Mouse (Mus musculus) heart, embryonic 15.5 days (tissue): ENCODE results near the gene Gm10638. TPM values are rescaled to one million over a fixed set of nuclear protein-coding genes. Genes with fewer than 3 reads are reported as not detected.

Source experiments
- ATAC-seq: fragments of 200-750 bp; cut with Nextera tagmentation; replicated peaks from 2 replicates; pipeline ENCODE4 v1.8.0; 2017; ENCODE audit warnings: low read depth, moderate TSS enrichment; ENCODE audit not compliant: insufficient number of reproducible peaks, insufficient read depth, low FRiP score
- H3K27ac ChIP-seq: fragments of 300-500 bp; sonication (generic); 2 replicates; pipeline ENCODE4 v1.5.1; 2015; ENCODE audit warnings: mild to moderate bottlenecking, inconsistent platforms
- H3K27me3 ChIP-seq: fragments of 300-500 bp; sonication (generic); 2 replicates; pipeline ENCODE4 v1.6.1; 2015; ENCODE audit warnings: inconsistent platforms
- H3K36me3 ChIP-seq: fragments of 300-500 bp; sonication (generic); 2 replicates; pipeline ENCODE4 v1.6.1; 2015; ENCODE audit warnings: mild to moderate bottlenecking, inconsistent platforms
- H3K4me1 ChIP-seq: fragments of 300-500 bp; sonication (generic); replicated peaks from 2 replicates; pipeline ENCODE4 v1.6.1; 2015; ENCODE audit warnings: inconsistent platforms
- H3K4me2 ChIP-seq: fragments of 300-500 bp; sonication (generic); 2 replicates; pipeline ENCODE4 v1.6.1; 2015; ENCODE audit warnings: inconsistent platforms, mild to moderate bottlenecking, moderate library complexity
- H3K4me3 ChIP-seq: fragments of 300-500 bp; sonication (generic); 2 replicates; pipeline ENCODE4 v1.5.1; 2015; ENCODE audit warnings: mild to moderate bottlenecking, inconsistent platforms
- H3K9ac ChIP-seq: fragments of 300-500 bp; sonication (generic); 2 replicates; pipeline ENCODE4 v1.6.1; 2015; ENCODE audit warnings: mild to moderate bottlenecking, inconsistent platforms
- H3K9me3 ChIP-seq: fragments of 300-500 bp; sonication (generic); replicated peaks from 2 replicates; pipeline ENCODE4 v1.6.1; 2016; ENCODE audit warnings: inconsistent platforms
- WGBS: fragments of 180-500 bp; shearing (Covaris S2); methylation state at CpG from one replicate; pipeline ENCODE4 v1.1.7; 2015; ENCODE audit warnings: mixed read lengths; 5-methylcytosine and 5-hydroxymethylcytosine counted together
- polyA plus RNA-seq: library from polyadenylated mRNA; unstranded; fragments of >200 nt; fragmentation: Nextera tagmentation; extraction: Ambion mirVana; gene quantifications from 2 replicates; pipeline ENCODE4 v1.2.1, GENCODE M21; 2015

Gene Gm10638
- polyA plus RNA-seq, 1 experiment from 2014 or later, result 4.2 TPM

DNA sequence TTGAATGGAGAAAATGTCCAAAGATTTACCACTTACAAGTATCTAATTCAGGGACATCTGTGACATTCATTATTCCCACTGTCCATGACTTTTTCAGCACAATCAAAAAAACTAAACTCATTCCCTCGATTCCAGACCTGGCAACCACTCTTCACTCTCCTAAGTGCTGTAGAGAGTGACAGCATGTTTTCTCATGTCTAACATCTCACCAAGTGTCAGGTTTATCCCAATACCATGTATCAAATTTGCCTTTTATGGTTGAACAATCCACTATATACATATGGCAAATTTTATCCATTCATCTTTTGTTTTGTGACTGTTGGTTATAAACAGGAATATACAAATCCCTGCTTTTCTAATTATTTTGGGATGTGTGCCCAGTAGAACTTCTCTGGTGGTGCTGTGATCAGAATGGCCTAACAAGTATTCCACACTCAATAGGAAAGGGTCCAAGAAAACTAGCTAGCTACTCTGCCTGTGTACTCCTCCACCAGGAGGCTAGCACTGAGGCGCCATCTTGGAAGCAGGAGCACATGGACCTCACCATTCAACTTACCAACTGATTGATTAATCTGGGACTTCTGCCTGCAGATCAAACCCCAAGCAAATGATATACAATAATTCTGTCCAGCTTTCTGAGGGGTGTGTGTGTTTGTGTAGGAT lies 27.0 kb upstream of the Gm10638 start:
- H3K27ac ChIP-seq, result no peak overlapping the region
- WGBS, result 86% methylated on average over 2 of the region's 2 CpGs
- no peak for ATAC-seq

DNA sequence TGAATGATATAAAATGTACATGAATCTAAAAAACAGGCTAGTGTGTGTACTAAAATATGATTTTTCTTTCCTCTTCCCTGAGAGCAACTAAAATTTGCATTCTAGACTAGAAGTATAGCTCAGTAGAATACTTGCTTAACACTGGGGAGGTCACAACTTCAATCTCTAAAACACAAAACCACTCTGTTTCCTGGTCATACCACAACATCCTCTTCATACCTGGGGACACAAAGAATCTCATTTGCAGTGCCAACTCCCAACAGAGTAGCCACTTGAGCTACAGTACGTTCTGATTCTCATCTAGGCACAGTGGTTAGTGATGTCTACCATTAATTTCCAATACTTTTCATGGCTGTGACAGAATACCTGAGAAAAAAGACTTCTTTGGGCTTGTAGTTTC lies 26.1 kb upstream of the Gm10638 start:
- Histone ChIP-seq H3K4me1 (no peaks in the 10 kb centered on the region), H3K4me3 (no peak overlapping the region), H3K27me3 (no peaks in the 10 kb centered on the region), H3K9ac (no peak overlapping the region), H3K4me2 (no peak overlapping the region), H3K27ac (no peak overlapping the region), H3K36me3 (peaks cover 28% of the 10 kb centered on the region; the same call in 1 of the 2 replicates), H3K9me3 (no peaks in the 10 kb centered on the region)
- WGBS, result 85% methylated on average over 1 of the region's 1 CpGs
- ATAC-seq, result no peak

More for the DNA sequence above, 27.0 kb upstream of the Gm10638 start:
- H3K36me3 ChIP-seq, result peaks cover 30% of the 10 kb centered on the region; the same call in 1 of the 2 replicates
- H3K4me2 ChIP-seq, result no peak overlapping the region
- no peak overlapping the region for H3K4me3 ChIP-seq
- no peak overlapping the region for H3K9ac ChIP-seq
- H3K4me1 ChIP-seq, result no peaks in the 10 kb centered on the region
- no peaks in the 10 kb centered on the region for H3K27me3 ChIP-seq
- H3K9me3 ChIP-seq, result no peaks in the 10 kb centered on the region

DNA sequence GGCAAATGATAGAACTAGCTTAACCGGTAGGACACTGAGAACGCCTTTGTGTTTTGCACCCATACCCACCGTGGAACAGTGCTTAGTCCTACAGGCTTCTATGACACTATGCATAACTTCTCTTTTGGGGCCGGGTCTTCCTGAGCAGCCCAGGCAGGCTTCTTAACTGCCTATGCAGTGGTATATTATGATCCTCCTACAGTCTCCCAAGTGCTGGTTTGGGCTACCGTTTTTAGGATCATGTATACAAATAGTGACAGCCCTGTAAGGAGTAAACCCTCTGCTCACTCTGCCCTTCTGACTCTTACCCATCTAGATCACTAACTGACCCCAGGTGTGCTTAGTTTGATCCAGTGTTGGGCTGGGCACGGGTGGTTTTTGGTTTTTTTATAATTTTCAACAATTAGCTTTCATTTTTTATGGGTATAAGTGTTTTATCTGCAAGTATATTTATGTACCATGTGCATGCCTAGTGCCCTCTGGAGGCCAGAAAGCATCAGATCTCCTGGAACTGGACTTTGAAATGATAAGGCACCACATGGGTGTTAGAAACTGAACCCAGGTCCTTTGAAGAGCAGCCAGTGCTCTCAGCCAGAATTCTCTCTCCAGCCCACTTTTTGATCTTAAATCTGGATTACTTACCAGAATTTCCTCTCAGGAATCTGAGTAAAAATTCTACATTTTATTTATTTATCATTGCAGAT lies 24.6 kb upstream of the Gm10638 start:
- H3K9me3 ChIP-seq, result no peaks in the 10 kb centered on the region
- H3K36me3 ChIP-seq, result peaks cover 21% of the 10 kb centered on the region; the same call in 1 of the 2 replicates
- no peak overlapping the region for H3K4me3 ChIP-seq
- ATAC-seq, result no peak
- H3K4me2 ChIP-seq, result no peak overlapping the region
- WGBS, result 90% methylated on average over 6 of the region's 6 CpGs
- H3K27ac ChIP-seq, result no peak overlapping the region
- H3K4me1 ChIP-seq, result no peaks in the 10 kb centered on the region
- H3K27me3 ChIP-seq, result no peaks in the 10 kb centered on the region
- H3K9ac ChIP-seq, result no peak overlapping the region

DNA sequence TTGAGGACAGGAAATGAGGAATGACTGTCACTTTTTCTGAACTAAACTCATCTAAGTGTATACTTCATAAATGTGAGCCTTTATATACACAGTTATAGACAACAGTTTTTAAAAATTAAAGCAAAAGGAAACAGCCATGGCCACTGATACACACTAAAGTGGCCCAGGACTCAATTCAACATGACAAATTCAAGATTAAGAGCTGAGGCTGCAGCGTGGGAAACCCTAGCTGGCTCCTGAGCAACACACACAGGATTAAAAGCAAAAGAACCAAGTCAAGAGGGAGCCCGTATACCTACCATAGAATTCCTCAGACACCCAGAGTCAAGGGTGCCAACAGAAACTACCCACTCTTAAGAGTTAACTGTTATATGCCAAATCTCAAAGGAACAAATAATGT lies 24.0 kb upstream of the Gm10638 start:
- no peaks in the 10 kb centered on the region for H3K9me3 ChIP-seq
- no peaks in the 10 kb centered on the region for H3K27me3 ChIP-seq
- ATAC-seq, result no peak
- H3K36me3 ChIP-seq, result peaks cover 16% of the 10 kb centered on the region; the same call in 1 of the 2 replicates
- H3K4me1 ChIP-seq, result no peaks in the 10 kb centered on the region
- no peak overlapping the region for H3K9ac ChIP-seq
- H3K4me3 ChIP-seq, result no peak overlapping the region
- H3K27ac ChIP-seq, result no peak overlapping the region
- no peak overlapping the region for H3K4me2 ChIP-seq
- 78% methylated on average over 2 of the region's 2 CpGs for WGBS

DNA sequence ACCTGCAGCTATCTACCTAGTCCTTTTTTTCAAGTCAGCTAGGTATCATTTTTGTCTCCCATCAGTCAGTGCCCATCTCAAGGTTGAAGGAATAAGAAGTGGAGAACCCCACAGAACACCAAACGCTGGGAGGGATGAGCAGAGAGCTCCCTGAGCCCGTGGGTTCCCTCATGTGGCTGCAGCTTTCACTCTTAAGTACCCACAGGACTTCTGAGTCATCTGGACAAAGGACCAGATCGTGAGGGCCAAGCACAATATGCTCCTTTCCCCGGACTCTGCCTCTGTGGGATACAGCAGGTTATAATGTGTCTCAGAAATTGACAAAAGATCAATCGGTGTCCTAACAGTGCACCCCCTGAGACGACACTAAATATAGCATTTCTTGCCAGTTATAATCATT lies 18.5 kb upstream of the Gm10638 start:
- Histone ChIP-seq H3K9ac (no peak overlapping the region), H3K27ac (no peak overlapping the region), H3K27me3 (no peaks in the 10 kb centered on the region), H3K36me3 (peaks cover 5% of the 10 kb centered on the region; the same call in 1 of the 2 replicates), H3K4me1 (peaks cover 38% of the 10 kb centered on the region), H3K9me3 (no peaks in the 10 kb centered on the region), H3K4me2 (no peak overlapping the region), H3K4me3 (no peak overlapping the region)
- WGBS, result 75% methylated on average over 6 of the region's 6 CpGs
- ATAC-seq, result no peak

DNA sequence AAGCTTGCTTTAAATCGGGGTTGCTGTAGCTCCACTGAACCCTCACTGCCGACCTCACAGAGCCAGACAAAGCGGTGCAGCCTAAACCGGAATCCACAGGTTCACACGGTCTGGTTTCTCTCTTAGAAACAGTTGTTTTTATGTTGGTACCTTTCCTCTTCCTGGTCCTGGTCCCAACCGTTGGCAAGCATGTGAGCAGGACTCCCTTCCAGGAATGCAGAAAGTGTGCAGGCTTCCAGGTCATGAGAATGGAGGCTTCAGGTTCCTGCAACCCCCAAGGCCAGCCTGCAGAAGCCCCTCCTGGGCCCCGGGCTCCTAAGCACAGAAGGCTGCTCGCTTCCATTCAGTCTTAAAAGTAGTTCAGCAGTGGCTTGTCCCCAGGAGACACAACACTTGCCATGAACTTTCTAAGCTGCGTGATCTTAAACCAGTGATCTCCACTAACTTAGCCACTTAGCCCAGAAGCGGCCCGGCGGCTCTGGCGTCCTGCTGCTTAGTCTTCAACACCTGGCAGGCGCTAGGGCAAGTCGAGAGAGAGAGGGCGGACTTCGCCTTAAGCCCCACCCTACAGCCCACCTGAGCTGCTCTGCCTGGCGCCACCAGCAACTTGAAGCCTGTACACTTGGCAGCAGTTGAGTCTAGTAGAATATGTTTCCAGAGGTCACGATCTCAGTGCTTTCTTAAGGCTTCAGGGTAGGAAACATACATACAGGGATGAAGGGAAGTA lies 17.1 kb upstream of the Gm10638 start:
- Histone ChIP-seq H3K4me3 (no peak overlapping the region), H3K4me1 (peaks cover 38% of the 10 kb centered on the region), H3K9me3 (no peaks in the 10 kb centered on the region), H3K27ac (peak overlapping the region; percentile 17; the same call in 1 of the 2 replicates), H3K4me2 (no peak overlapping the region), H3K9ac (no peak overlapping the region), H3K27me3 (no peaks in the 10 kb centered on the region), H3K36me3 (no peaks in the 10 kb centered on the region)
- ATAC-seq, result 0 out of 2 replicates have a peak, but pooled peaks have one; percentile 27
- 51% methylated on average over 19 of the region's 19 CpGs for WGBS

DNA sequence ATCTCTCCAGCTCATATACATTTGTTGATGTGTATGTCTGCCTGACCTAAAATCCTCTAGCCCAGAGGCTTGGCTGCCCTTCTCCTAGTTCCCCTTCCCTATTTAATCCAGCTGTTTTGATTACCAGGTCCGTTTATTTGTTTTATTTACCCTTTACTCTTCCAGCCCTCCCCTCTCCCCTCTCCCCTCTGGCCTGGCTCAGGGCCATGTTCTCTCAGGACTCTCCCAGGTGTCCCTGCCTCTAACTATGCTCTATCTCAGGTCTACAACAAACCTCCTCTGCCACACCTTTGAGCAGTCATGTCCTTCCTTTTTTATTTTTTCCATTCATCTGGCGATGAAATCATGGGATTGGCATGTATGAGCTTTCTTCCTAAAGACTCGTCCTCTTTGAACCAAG lies 15.2 kb upstream of the Gm10638 start:
- 30% methylated on average over 3 of the region's 3 CpGs for WGBS
- Histone ChIP-seq H3K4me1 (peaks cover 50% of the 10 kb centered on the region), H3K4me2 (no peak overlapping the region), H3K9me3 (no peaks in the 10 kb centered on the region), H3K27me3 (no peaks in the 10 kb centered on the region), H3K36me3 (no peaks in the 10 kb centered on the region), H3K9ac (no peak overlapping the region), H3K4me3 (no peak overlapping the region), H3K27ac (no peak overlapping the region)
- no peak for ATAC-seq

DNA sequence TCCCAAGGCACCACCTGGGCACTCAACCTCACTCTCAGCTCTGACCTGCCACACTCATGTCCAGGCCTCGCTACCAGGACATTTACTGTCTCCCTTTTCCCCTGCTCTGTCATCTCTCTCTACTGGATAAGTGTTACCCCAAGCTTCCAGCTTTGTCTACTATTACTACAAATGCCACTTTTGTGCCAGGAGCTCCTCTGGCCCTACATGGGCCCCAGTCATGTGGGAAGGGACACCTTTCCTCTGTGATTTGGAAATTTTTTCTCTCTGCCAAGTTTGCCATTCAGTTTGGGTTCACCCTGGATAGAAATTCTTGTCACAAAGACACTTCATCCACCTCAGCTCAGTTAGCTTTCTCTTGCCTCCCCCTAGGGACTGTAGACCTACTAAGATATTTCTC lies 14.6 kb upstream of the Gm10638 start:
- Histone ChIP-seq H3K36me3 (no peaks in the 10 kb centered on the region), H3K4me1 (peaks cover 55% of the 10 kb centered on the region), H3K27me3 (no peaks in the 10 kb centered on the region), H3K9ac (no peak overlapping the region), H3K27ac (no peak overlapping the region; the same call in 1 of the 2 replicates), H3K4me3 (no peak overlapping the region), H3K4me2 (no peak overlapping the region), H3K9me3 (no peaks in the 10 kb centered on the region)
- WGBS, result 79% methylated on average over 1 of the region's 1 CpGs
- ATAC-seq, result no peak

DNA sequence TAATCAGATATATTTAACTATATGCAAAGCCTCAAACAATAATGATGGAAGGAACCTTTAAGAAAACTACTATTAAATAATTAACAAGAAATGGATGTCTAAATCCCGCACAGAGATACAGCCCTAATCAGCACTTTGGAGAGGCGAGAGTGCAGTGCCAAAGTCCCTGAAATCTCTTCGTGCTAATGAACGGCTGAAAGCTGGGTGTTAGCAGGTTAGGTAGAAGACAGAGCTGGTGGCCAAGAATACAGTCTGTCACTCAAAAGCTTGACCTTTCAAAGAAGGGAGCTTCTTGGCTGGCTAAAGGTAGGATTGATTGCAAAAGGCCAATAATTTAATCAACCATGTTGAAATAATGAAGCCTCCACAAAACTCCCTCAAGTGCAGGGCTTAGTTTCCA lies 11.3 kb upstream of the Gm10638 start:
- H3K36me3 ChIP-seq, result no peaks in the 10 kb centered on the region
- no peak overlapping the region for H3K27ac ChIP-seq
- peaks cover 59% of the 10 kb centered on the region for H3K4me1 ChIP-seq
- H3K9ac ChIP-seq, result no peak overlapping the region
- H3K27me3 ChIP-seq, result no peaks in the 10 kb centered on the region
- H3K9me3 ChIP-seq, result no peaks in the 10 kb centered on the region
- no peak overlapping the region for H3K4me3 ChIP-seq
- ATAC-seq, result no peak
- 36% methylated on average over 4 of the region's 4 CpGs for WGBS
- H3K4me2 ChIP-seq, result no peak overlapping the region

DNA sequence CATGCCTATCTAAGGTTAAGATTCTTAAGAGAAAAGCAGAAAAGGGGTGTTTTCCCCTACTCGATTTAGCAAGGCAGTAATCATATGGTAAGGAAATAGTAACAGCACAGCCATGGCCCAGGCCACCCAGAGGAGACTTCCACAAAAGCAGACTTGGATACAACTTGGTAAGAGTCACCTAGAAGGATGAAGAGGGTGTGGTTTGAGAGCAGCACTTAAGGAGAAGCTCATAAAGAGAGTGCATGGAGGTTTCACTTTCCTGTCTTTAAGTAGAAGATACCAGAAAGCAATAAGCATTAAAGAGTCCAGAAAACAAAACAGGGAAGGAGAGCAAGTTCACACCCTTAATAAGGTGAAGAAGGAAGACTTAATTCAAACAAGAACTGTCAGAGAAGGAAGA lies 10.5 kb upstream of the Gm10638 start:
- Histone ChIP-seq H3K36me3 (no peaks in the 10 kb centered on the region), H3K9me3 (no peaks in the 10 kb centered on the region), H3K4me3 (no peak overlapping the region), H3K27ac (peak overlapping the region; percentile 32; the same call in 1 of the 2 replicates), H3K27me3 (no peaks in the 10 kb centered on the region), H3K4me2 (no peak overlapping the region), H3K9ac (no peak overlapping the region), H3K4me1 (peaks cover 56% of the 10 kb centered on the region)
- no peak for ATAC-seq
- 68% methylated on average over 1 of the region's 1 CpGs for WGBS

DNA sequence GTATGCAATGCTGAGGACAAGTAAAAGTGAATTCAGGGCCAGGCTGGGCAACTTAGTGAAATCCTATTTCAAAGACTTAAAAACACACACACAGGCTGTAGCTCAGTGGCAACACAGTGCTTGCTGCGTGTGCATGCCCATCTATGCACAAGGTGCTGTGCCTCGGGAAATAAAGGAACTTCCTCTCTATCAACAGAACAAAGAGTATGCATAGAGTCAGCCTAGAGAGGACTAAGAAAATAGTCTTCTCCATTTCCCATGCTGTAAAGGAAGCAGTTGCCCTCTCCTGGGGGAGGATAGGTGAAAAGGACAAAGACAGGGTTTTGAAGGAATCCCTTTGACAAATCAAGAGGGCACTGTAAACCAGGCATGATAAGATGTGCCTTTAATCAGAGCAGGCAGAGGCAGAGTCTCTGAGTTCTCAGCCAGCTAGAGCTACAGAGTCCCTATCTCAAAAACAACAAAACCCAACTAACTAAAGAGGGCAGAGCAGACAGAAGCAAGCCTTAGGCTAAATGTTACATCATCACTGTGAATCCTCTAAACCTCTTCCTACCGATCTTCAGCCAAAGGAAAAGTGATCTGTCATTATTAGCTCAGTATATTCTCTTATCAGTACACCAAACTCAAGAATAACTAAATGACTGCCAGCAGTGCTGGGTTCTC lies 9.9 kb upstream of the Gm10638 start:
- no peaks in the 10 kb centered on the region for H3K36me3 ChIP-seq
- no peak overlapping the region for H3K9ac ChIP-seq
- H3K4me1 ChIP-seq, result peaks cover 52% of the 10 kb centered on the region
- H3K4me2 ChIP-seq, result no peak overlapping the region
- no peaks in the 10 kb centered on the region for H3K9me3 ChIP-seq
- no peak overlapping the region for H3K4me3 ChIP-seq
- WGBS, result 13% methylated on average over 3 of the region's 3 CpGs
- ATAC-seq, result 0 out of 2 replicates have a peak, but pooled peaks have one; percentile 43
- H3K27me3 ChIP-seq, result no peaks in the 10 kb centered on the region
- peak overlapping the region; percentile 32 for H3K27ac ChIP-seq
